Mouse (Mus musculus) ZHBTc4 (cell line): Measurements from ENCODE around the gene Slc25a1.

ENCODE experiments used
- DNase-seq: peaks from one replicate; pipeline ENCODE4 v3.0.0-alpha.2; 2011; ENCODE audit warnings: low read depth, low spot score

The Slc25a1 gene

GRCm38 (mm10) chr16:17921325-17922162, 6.5 kb downstream of the Slc25a1 start:
- peak; percentile 99 for DNase-seq

GRCm38 (mm10) chr16:17920586-17920985, 7.4 kb downstream of the Slc25a1 start:
- DNase-seq, result peak; percentile 33

DNA sequence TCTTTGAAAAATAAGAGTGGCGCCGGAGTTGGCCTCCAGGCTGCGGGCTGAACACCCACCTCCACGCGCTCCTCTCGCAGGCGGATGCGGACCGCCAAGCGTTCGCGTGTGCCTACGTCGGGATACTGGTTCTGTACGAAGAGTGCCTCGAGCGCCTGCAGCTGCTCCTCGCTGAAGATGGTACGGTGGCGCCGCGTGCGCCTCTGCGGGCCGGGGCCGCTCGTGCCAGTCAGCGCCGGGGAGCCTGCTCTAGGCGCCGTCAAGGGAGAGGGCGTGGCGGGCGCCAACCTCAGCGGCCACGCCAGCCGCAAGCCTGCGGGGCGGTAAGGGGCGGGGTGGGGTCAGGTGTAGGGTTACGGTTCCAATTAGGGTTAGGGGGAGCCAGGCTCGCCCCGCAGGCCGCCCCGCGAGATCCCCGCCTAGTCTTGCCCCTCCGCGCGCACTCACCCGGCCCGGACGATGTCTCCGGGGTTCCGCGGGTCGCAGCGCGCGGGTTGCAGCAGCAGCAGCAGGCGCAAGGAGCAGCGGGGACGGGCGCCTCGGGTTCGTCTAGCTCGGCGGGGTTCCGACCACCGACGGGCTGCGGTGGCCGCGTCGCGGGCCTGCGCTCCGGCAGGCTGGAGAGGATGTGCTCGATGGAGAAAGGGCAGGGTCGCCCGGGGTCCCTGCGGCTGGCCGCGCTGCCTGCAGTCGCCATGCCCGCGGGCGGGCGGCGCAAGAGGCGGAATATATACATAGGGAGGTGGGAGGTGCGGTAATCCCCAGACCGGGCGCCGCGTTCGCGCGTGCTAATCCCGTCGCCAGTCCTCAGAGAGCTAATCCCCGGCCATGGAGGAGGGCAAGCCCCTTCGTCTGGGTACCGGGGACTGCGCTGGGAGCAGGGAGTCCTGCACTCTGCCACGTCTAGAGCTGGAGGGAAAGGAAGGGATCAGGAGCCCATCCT, 13.4 kb downstream of the Slc25a1 start, which contains the start of gene Gsc2:
Gsc2 (minus strand) TSS at position 753 of the 943 bp plus-strand sequence.
- DNase-seq, result peak; percentile 83

GRCm38 (mm10) chr16:17911052-17911595, 16.9 kb downstream of the Slc25a1 start, which contains the start of gene Ess2:
Ess2 (minus strand) TSS chr16:17911348.
- DNase-seq, result peak; percentile 97

DNA sequence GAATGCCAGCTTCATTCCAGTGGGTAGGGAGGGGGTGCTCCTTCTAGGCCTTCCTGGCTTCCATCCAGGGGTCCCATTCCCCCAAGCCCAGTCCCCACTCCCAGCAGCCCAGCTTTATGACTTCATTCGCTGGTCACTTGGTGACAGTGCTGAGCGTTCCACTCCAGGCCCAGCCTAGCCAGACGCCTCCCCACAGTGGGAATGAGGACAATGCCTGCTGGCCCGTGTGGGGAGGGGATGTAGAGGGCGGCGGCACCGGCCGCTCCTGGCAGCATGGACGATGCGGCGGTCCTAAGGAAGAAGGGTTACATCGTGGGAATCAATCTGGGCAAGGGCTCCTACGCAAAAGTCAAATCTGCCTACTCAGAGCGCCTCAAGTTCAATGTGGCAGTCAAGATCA, 29.6 kb downstream of the Slc25a1 start, which contains the start of the genes Dgcr2 and Tssk2:
Dgcr2 (minus strand) TSS at position 101 of the 400 bp plus-strand sequence.
Tssk2 (plus strand) TSS at position 176 of the 400 bp plus-strand sequence.
- DNase-seq, result no peak

- no peak for DNase-seq
Measured at GRCm38 (mm10) chr16:17896091-17896490, 31.9 kb downstream of the Slc25a1 start.

DNA sequence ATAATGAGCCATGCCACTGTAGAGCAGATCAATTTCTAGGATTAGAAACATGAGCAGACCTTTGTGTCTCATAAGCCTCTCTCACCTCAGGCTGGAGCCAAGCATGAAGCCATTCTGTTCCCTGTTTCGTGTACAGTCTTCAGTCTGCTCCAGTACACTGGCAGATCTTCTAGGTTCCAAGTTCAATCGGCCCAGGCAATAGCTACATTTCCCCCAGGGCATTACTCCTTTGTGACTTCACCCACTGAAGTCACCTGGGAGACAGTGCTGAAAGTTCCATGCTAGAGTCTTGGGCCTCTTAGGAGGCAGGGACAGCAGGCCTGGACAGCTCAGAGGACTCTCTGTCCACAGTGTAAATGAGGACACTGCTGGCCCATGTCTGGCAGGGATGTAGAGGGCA, 34.1 kb downstream of the Slc25a1 start, which contains the start of gene Tssk1:
Tssk1 (plus strand) TSS at position 301 of the 400 bp plus-strand sequence.
- no peak for DNase-seq

GRCm38 (mm10) chr16:17892606-17893005, 35.4 kb downstream of the Slc25a1 start:
- no peak for DNase-seq

DNA sequence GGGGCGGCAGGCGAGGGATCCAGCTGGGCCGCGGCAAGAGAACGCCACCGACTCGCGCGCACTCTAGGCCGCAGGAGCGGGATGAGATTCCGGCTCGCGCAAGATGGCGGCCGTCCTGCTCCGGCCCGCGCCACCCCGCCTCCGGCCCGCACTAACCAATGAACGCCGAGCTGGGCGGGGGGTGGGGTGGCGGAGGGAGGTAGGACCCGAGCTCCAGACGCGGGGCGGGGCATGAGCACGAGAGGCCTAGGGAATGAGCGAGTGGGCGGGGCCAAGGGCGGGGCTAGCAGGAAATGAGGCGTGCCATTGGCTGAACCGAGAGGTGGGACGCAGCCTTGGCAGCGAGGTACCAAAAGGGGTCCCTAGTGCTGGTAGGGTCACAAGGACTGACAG, 36.5 kb downstream of the Slc25a1 start, which contains the start of gene Gm20518:
Gm20518 (minus strand) TSS at position 105 of the 393 bp plus-strand sequence.
- DNase-seq, result peak; percentile 99

GRCm38 (mm10) chr16:17890917-17891566, 37.0 kb downstream of the Slc25a1 start:
- peak; percentile 53 for DNase-seq

- DNase-seq, result peak; percentile 16
Measured at GRCm38 (mm10) chr16:17890342-17890727, 37.7 kb downstream of the Slc25a1 start.

DNA sequence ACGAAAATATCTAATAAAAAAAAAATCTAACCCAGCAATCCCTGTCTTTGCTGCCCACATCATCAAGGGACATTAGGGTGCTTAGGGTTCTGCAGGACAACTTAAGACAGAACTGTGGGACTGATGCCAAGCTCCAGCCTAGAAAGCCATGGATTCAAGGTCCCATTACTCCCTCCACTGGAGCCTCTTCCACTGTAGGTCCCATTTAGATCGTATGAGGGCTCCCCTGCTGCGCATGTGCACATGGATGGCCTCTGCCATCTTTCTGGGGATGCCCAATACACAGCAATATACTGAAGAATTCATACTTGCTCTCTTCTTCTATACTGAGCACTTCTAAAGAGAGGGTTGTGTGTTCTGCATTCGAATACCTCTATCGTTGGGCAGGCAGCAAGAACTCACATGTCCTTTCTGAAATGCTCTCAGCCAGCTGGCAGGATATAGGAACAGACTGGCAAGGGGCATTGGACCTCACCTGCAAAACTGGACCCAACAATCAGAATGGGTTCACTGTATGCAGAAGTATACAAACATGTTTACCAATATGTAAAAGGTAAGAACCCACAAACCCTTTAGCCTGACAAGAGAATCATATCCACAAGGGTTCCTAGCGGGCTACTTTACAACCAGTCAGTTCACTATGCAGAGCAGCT, 38.2 kb downstream of the Slc25a1 start:
- DNase-seq, result no peak

DNA sequence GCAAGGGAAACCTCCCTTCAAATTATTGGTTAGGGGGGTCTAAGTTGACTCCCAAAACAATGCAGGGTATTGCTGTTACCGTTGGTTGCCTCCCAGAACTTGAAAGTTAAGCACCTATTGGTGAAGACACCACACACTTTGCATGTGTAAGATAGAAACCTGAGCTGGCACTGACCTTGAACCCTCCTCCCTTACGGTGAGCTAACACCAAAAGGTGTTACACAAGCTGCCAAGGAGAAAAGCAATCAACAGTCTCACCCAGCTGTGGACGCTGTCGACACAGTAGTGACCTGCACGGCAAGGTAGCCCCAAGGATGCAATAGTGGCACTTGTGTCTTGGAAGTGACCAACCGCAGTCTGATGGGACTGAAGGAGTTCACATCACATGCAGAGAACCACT, 43.9 kb downstream of the Slc25a1 start:
- peak; percentile 54 for DNase-seq

DNA sequence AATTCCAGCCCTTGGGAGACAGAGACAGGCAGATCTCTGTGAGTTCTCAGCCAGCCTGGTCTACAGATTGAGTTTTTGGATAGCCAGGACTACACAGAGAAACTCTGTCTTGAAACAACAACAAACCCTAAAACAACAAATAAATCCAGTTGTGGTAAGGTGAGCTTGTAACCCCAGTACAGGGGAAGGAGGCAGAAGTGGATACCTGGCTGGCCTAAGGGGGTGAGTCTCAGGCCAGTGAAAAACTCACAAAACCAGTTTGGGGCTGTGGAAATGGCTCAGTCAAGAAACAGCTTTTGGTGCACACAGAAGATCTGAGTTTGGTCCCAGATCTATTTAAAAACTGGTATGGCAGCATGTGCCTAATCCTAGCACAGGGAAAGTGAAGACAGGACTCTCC, 45.8 kb downstream of the Slc25a1 start:
- no peak for DNase-seq

GRCm38 (mm10) chr16:17879571-17879970, 48.4 kb downstream of the Slc25a1 start:
- DNase-seq, result no peak

DNA sequence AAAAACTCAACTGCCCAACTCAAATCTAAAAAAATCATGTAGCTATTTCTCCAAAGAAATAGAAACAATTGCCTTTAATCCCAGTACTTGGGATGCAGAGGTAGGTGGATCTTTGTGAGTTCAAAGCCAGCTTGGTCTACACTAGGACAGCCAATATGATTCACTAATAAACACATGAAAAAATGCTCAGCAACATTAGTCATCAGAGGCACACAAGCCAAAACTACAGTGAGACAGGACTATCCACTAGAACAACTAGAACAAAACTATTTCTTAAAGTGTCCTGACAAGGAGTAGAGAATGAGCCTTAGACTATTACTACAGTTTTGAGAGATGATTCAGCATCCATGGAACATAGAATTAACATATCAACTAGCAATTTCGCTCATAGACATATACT, 51.9 kb downstream of the Slc25a1 start:
- no peak for DNase-seq
